Mouse (Mus musculus): ENCODE measurements at regions not wholly inside any gene's neighbourhood (a gene's known extent, or its start where the extent isn't known, plus 50 kb on each side); places are given as distances from the start of the nearest gene placed in this dataset.

DNA sequence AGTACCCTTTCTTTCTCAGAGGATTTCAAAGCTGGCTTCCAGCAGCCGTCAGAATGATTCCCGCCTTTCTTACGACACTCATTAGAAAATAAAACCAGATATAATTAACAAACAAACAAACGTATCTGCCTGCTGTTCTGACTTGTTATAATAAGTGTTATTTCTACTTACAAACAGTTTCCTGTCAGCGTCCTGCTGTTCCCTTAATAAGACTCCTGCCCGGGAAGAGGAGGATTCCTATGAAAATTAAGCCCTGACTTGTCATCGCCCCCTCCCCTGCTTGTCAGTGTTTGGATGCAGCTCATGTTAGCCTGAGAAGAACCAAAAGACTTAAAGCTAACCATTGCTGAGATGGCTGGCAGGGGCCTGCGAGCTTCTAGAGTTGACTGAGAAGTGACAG lies 92.6 kb upstream of the Map4k3 start:
- TF ChIP-seq CTCF (IDR thresholded peaks at IDR 0.05; ENCODE audit: low read depth) = no peak
- Histone ChIP-seq H3K27ac (no peak overlapping the region), H3K4me2 (ENCODE audit: low read depth, low read length) (no peak overlapping the region), H3K9ac (replicated peaks; ENCODE audit: low read length) (no peak overlapping the region), H3K9me3 (ENCODE audit: low read length) (no peaks in the 10 kb centered on the region), H3K4me3 (ENCODE audit: low read length) (no peak overlapping the region), H3K4me1 (ENCODE audit: insufficient read depth, low read length) (no peaks in the 10 kb centered on the region), H3K36me3 (ENCODE audit: insufficient read depth, low read length) (no peaks in the 10 kb centered on the region), H3K27me3 (ENCODE audit: insufficient read depth, low read length) (no peaks in the 10 kb centered on the region)
- 45% methylated on average over 8 of the region's 8 CpGs for whole genome bisulfite sequencing
- DNase-seq (ENCODE audit: low spot score) = no peak
- no peak for ATAC-seq

GRCm38 (mm10) chr17:80818477-80819028 lies 90.3 kb upstream of the Map4k3 start:
- H3K4me3 ChIP-seq (ENCODE audit: low read length) = no peak overlapping the region
- ATAC-seq (no peak), DNase-seq (ENCODE audit: low spot score) (peak; percentile 22)
- H3K4me1 ChIP-seq (ENCODE audit: insufficient read depth, low read length) = no peaks in the 10 kb centered on the region
- TF ChIP-seq CTCF (IDR thresholded peaks at IDR 0.05; ENCODE audit: low read depth) = no peak
- no peaks in the 10 kb centered on the region for H3K9me3 ChIP-seq (ENCODE audit: low read length)
- no peak overlapping the region for H3K4me2 ChIP-seq (ENCODE audit: low read depth, low read length)
- no peak overlapping the region for H3K27ac ChIP-seq
- no peaks in the 10 kb centered on the region for H3K36me3 ChIP-seq (ENCODE audit: insufficient read depth, low read length)
- no peak overlapping the region for H3K9ac ChIP-seq (replicated peaks; ENCODE audit: low read length)
- WGBS = 65% methylated on average over 9 of the region's 9 CpGs
- no peaks in the 10 kb centered on the region for H3K27me3 ChIP-seq (ENCODE audit: insufficient read depth, low read length)

GRCm38 (mm10) chr17:80815747-80816146 lies 87.5 kb upstream of the Map4k3 start:
- H3K4me3 ChIP-seq (ENCODE audit: low read length) = no peak overlapping the region
- no peaks in the 10 kb centered on the region for H3K36me3 ChIP-seq (ENCODE audit: insufficient read depth, low read length)
- H3K9me3 ChIP-seq (ENCODE audit: low read length) = no peaks in the 10 kb centered on the region
- no peak overlapping the region for H3K4me2 ChIP-seq (ENCODE audit: low read depth, low read length)
- H3K27me3 ChIP-seq (ENCODE audit: insufficient read depth, low read length) = no peaks in the 10 kb centered on the region
- peak; percentile 72 for TF ChIP-seq CTCF (IDR thresholded peaks at IDR 0.05; ENCODE audit: low read depth)
- WGBS = 82% methylated on average over 4 of the region's 4 CpGs
- DNase-seq (ENCODE audit: low spot score) (no peak), ATAC-seq (no peak)
- no peaks in the 10 kb centered on the region for H3K4me1 ChIP-seq (ENCODE audit: insufficient read depth, low read length)
- no peak overlapping the region for H3K27ac ChIP-seq
- H3K9ac ChIP-seq (replicated peaks; ENCODE audit: low read length) = no peak overlapping the region

- no peaks in the 10 kb centered on the region for H3K9me3 ChIP-seq (ENCODE audit: low read length)
- H3K4me3 ChIP-seq (ENCODE audit: low read length) = no peak overlapping the region
- H3K36me3 ChIP-seq (ENCODE audit: insufficient read depth, low read length) = no peaks in the 10 kb centered on the region
- no peak overlapping the region for H3K4me2 ChIP-seq (ENCODE audit: low read depth, low read length)
- WGBS = 87% methylated on average over 10 of the region's 10 CpGs
- H3K9ac ChIP-seq (replicated peaks; ENCODE audit: low read length) = no peak overlapping the region
- DNase-seq (ENCODE audit: low spot score) (no peak), ATAC-seq (no peak)
- no peaks in the 10 kb centered on the region for H3K4me1 ChIP-seq (ENCODE audit: insufficient read depth, low read length)
- H3K27me3 ChIP-seq (ENCODE audit: insufficient read depth, low read length) = no peaks in the 10 kb centered on the region
- no peak overlapping the region for H3K27ac ChIP-seq
- peak; percentile 24 for TF ChIP-seq CTCF (IDR thresholded peaks at IDR 0.05; ENCODE audit: low read depth)
Observed at GRCm38 (mm10) chr17:80813194-80813593, 84.9 kb upstream of the Map4k3 start.

- no peak for DNase-seq (ENCODE audit: low spot score)
- H3K36me3 ChIP-seq (ENCODE audit: insufficient read depth, low read length) = no peaks in the 10 kb centered on the region
- H3K27me3 ChIP-seq (ENCODE audit: insufficient read depth, low read length) = no peaks in the 10 kb centered on the region
- no peak for ATAC-seq
- no peaks in the 10 kb centered on the region for H3K4me1 ChIP-seq (ENCODE audit: insufficient read depth, low read length)
- no peak overlapping the region for H3K4me2 ChIP-seq (ENCODE audit: low read depth, low read length)
- 50% methylated on average over 5 of the region's 5 CpGs for WGBS
- H3K9me3 ChIP-seq (ENCODE audit: low read length) = no peaks in the 10 kb centered on the region
- H3K4me3 ChIP-seq (ENCODE audit: low read length) = no peak overlapping the region
- H3K27ac ChIP-seq = no peak overlapping the region
- TF ChIP-seq CTCF (IDR thresholded peaks at IDR 0.05; ENCODE audit: low read depth) = no peak
- no peak overlapping the region for H3K9ac ChIP-seq (replicated peaks; ENCODE audit: low read length)
Observed at GRCm38 (mm10) chr17:80809275-80809674, 81.0 kb upstream of the Map4k3 start.

DNA sequence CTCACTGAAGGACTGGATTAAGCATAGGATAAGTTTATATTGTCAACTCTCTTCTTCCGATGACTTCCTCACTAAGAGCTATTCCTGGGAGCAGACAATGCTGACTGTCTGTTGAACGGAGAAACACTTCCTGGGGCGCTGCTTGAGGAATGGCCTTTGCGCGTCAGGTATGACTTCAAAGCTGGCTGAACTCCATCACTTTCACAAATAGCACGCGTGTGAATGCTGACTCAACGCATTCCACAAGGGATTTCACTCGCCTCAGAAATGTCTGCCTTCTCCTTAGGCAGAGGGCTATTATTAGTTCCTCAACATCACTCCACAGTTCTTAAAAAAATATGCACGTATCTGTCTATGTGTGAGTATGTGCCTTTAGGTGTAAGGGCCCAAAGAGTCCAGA lies 79.8 kb upstream of the Map4k3 start:
- ATAC-seq (no peak), DNase-seq (ENCODE audit: low spot score) (no peak)
- Histone ChIP-seq H3K27ac (no peak overlapping the region), H3K27me3 (ENCODE audit: insufficient read depth, low read length) (no peaks in the 10 kb centered on the region), H3K36me3 (ENCODE audit: insufficient read depth, low read length) (no peaks in the 10 kb centered on the region), H3K4me3 (ENCODE audit: low read length) (no peak overlapping the region), H3K4me2 (ENCODE audit: low read depth, low read length) (no peak overlapping the region), H3K9me3 (ENCODE audit: low read length) (no peaks in the 10 kb centered on the region), H3K9ac (replicated peaks; ENCODE audit: low read length) (no peak overlapping the region), H3K4me1 (ENCODE audit: insufficient read depth, low read length) (no peaks in the 10 kb centered on the region)
- TF ChIP-seq CTCF (IDR thresholded peaks at IDR 0.05; ENCODE audit: low read depth) = no peak
- 78% methylated on average over 10 of the region's 10 CpGs for WGBS

DNA sequence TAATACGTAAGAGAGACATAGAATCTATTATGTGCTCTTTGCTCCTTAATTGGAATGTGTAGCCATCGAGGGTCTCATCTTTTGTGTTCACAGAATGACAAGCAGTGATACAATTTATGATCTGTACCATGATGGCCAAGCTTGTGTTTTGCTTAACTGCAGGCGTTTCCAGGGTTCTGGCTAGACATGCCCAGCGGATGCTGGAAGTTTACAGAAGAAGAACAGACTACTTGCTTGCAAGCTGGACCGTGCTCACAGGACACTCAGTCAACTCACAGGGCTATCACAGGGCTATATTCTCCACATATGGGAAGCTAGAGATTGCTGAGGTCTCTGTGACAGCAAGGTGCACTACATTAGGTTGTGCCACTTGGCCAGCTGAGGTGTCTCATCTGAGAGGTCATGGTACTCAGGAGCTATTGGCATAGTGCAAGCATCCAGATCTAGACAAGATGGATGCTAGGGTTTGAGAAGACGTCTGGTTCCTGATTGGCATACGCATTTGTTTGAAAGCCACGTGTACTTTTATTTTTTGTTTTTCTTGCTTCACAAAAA lies 75.2 kb upstream of the Map4k3 start:
- Histone ChIP-seq H3K27ac (no peak overlapping the region), H3K36me3 (ENCODE audit: insufficient read depth, low read length) (no peaks in the 10 kb centered on the region), H3K4me3 (ENCODE audit: low read length) (no peak overlapping the region), H3K9me3 (ENCODE audit: low read length) (no peaks in the 10 kb centered on the region), H3K4me2 (ENCODE audit: low read depth, low read length) (no peak overlapping the region), H3K27me3 (ENCODE audit: insufficient read depth, low read length) (no peaks in the 10 kb centered on the region), H3K4me1 (ENCODE audit: insufficient read depth, low read length) (peaks cover 9% of the 10 kb centered on the region; the same call in 1 of the 2 replicates), H3K9ac (replicated peaks; ENCODE audit: low read length) (no peak overlapping the region)
- 82% methylated on average over 8 of the region's 8 CpGs for WGBS
- DNase-seq (ENCODE audit: low spot score) (no peak), ATAC-seq (no peak)
- TF ChIP-seq CTCF (IDR thresholded peaks at IDR 0.05; ENCODE audit: low read depth) = no peak
